Mouse (Mus musculus) heart, postnatal 10 days (tissue): ENCODE results near the gene Gdap2. TPM values are rescaled to one million over a fixed set of nuclear protein-coding genes. Genes with fewer than 3 reads are reported as not detected.

Source experiments
- DNase-seq, 2 experiments: peaks; one replicate each; pipeline ENCODE4 v3.0.0; 2021
- intact Hi-C: fragments of 180-260 bp; cut with DNase I; formaldehyde crosslinking; loops from one replicate; pipeline ENCODE4 v1.15.1; 2025
- total RNA-seq, 2 experiments: library from RNA; stranded (reverse); gene quantifications; 2 replicates each; pipeline ENCODE4 v1.2.3; 2021

Gene Gdap2
- total RNA-seq, 2 experiments from 2014 or later, result 14.3 to 16.7 TPM

- intact Hi-C loops, result no loop called here
- no peak for DNase-seq
Observed at GRCm38 (mm10) chr3:100242230-100242629, 80.0 kb downstream of the Gdap2 start.

GRCm38 (mm10) chr3:100246286-100246825 is 84.2 kb downstream of the Gdap2 start:
- intact Hi-C loops, result no loop called here
- peak in 1 of 2 experiments; percentile 2 for DNase-seq

Other genes starting within 250 kb of the Gdap2 start
- gene Wdr3, start within 50 bp of the Gdap2 start, total RNA-seq, result 10 to 100 TPM in 1 of 2 experiments, 1 to 10 TPM in 1; 9.5 to 15.4 TPM